Mouse (Mus musculus) liver, postnatal 0 days (tissue): ENCODE results near the gene Cisd3. TPM values are rescaled to one million over a fixed set of nuclear protein-coding genes. Genes with fewer than 3 reads are reported as not detected.

Experiments
- ATAC-seq: fragments of 200-750 bp; cut with Nextera tagmentation; 2 replicates; pipeline ENCODE4 v1.8.0; 2017; ENCODE audit warnings: mild to moderate bottlenecking, moderate library complexity
- DNase-seq: peaks from one replicate; pipeline ENCODE4 v3.0.0-alpha.2; 2016
- H3K27ac ChIP-seq: fragments of 300-500 bp; sonication (generic); 2 replicates; pipeline ENCODE4 v1.5.1; 2014; ENCODE audit warnings: antibody characterized with exemption, moderate library complexity, mild to moderate bottlenecking, low read depth
- H3K27me3 ChIP-seq: fragments of 300-500 bp; sonication (generic); 2 replicates; pipeline ENCODE4 v1.6.1; 2014; ENCODE audit warnings: low read length, control low read depth, mixed read lengths; ENCODE audit not compliant: insufficient read depth
- H3K36me3 ChIP-seq: fragments of 300-500 bp; sonication (generic); replicated peaks from 2 replicates; pipeline ENCODE4 v1.6.1; 2014; ENCODE audit warnings: mild to moderate bottlenecking, control low read depth, low read length, moderate library complexity, mixed read lengths; ENCODE audit not compliant: insufficient read depth
- H3K4me1 ChIP-seq: fragments of 300-500 bp; sonication (generic); 2 replicates; pipeline ENCODE4 v1.6.1; 2014; ENCODE audit warnings: antibody characterized with exemption, mild to moderate bottlenecking, control low read depth; ENCODE audit not compliant: insufficient read depth
- H3K4me2 ChIP-seq: fragments of 300-500 bp; sonication (generic); 2 replicates; pipeline ENCODE4 v1.6.1; 2014; ENCODE audit warnings: low read depth, mild to moderate bottlenecking, low read length, moderate library complexity, mixed read lengths
- H3K4me3 ChIP-seq: fragments of 300-500 bp; sonication (generic); 2 replicates; pipeline ENCODE4 v1.5.1; 2014; ENCODE audit warnings: low read depth, low read length
- H3K9ac ChIP-seq: fragments of 300-500 bp; sonication (generic); replicated peaks from 2 replicates; pipeline ENCODE4 v1.6.1; 2014; ENCODE audit warnings: mild to moderate bottlenecking, moderate library complexity
- H3K9me3 ChIP-seq: fragments of 300-500 bp; sonication (generic); 2 replicates; pipeline ENCODE4 v1.6.1; 2016; ENCODE audit warnings: mild to moderate bottlenecking, control low read depth, low read length, mixed read lengths
- CTCF ChIP-seq: sonication (generic); IDR thresholded peaks from 2 replicates; pipeline ENCODE4 v1.5.1; 2016; ENCODE audit warnings: antibody characterized with exemption, low read depth
- EP300 ChIP-seq: IDR thresholded peaks from 2 replicates; pipeline ENCODE4 v1.6.1; 2016; ENCODE audit warnings: antibody characterized with exemption, low read depth, mild to moderate bottlenecking
- WGBS: fragments of 180-500 bp; shearing (Covaris S2); extraction: QIAGEN DNeasy Blood & Tissue Kit; methylation state at CpG from one replicate; pipeline ENCODE4 v1.1.7; 2014; ENCODE audit not compliant: insufficient replicate concordance; 5-methylcytosine and 5-hydroxymethylcytosine counted together
- polyA plus RNA-seq: library from polyadenylated mRNA; unstranded; fragments of >200 nt; fragmentation: Nextera tagmentation; extraction: Ambion mirVana; gene quantifications from 2 replicates; pipeline ENCODE4 v1.2.1, GENCODE M21; 2015

The Cisd3 gene
- polyA plus RNA-seq, 1 experiment from 2014 or later, result 54.6 TPM

GRCm38 (mm10) chr11:97718281-97718860, 32.7 kb downstream of the Cisd3 start:
- H3K27me3 ChIP-seq, result no peaks in the 10 kb centered on the region
- TF ChIP-seq CTCF, result no peak
- TF ChIP-seq EP300, result no peak
- H3K4me3 ChIP-seq, result no peak overlapping the region
- H3K4me2 ChIP-seq, result no peak overlapping the region
- H3K27ac ChIP-seq, result peak overlapping the region; percentile 81
- WGBS, result 44% methylated on average over 15 of the region's 15 CpGs
- DNase-seq (peak; percentile 53), ATAC-seq (peak; percentile 20)
- 0 out of 2 replicates have a peak, but pooled peaks cover 2% of the 10 kb centered on the region for H3K9me3 ChIP-seq
- H3K36me3 ChIP-seq, result peaks cover 45% of the 10 kb centered on the region
- H3K4me1 ChIP-seq, result peaks cover 9% of the 10 kb centered on the region; the same call in 1 of the 2 replicates
- H3K9ac ChIP-seq, result no peak overlapping the region

GRCm38 (mm10) chr11:97719041-97719440, 33.4 kb downstream of the Cisd3 start:
- Histone ChIP-seq H3K27ac (peak overlapping the region; percentile 81), H3K27me3 (no peaks in the 10 kb centered on the region), H3K4me3 (no peak overlapping the region), H3K36me3 (peaks cover 43% of the 10 kb centered on the region), H3K4me1 (peaks cover 9% of the 10 kb centered on the region; the same call in 1 of the 2 replicates), H3K9ac (no peak overlapping the region), H3K9me3 (0 out of 2 replicates have a peak, but pooled peaks cover 2% of the 10 kb centered on the region), H3K4me2 (no peak overlapping the region)
- 64% methylated on average over 4 of the region's 4 CpGs for WGBS
- TF ChIP-seq CTCF, result no peak
- TF ChIP-seq EP300, result no peak
- DNase-seq (no peak), ATAC-seq (no peak)

- Histone ChIP-seq H3K9ac (no peak overlapping the region), H3K9me3 (0 out of 2 replicates have a peak, but pooled peaks cover 2% of the 10 kb centered on the region), H3K4me1 (0 out of 2 replicates have a peak, but pooled peaks cover 5% of the 10 kb centered on the region), H3K27ac (no peak overlapping the region), H3K4me2 (no peak overlapping the region), H3K27me3 (no peaks in the 10 kb centered on the region), H3K4me3 (no peak overlapping the region), H3K36me3 (peaks cover 50% of the 10 kb centered on the region)
- no peak for TF ChIP-seq CTCF
- TF ChIP-seq EP300, result no peak
- WGBS, result 87% methylated on average over 4 of the region's 4 CpGs
- ATAC-seq (no peak), DNase-seq (no peak)
Measured at GRCm38 (mm10) chr11:97721338-97721737, 35.7 kb downstream of the Cisd3 start.

GRCm38 (mm10) chr11:97723709-97724108, 38.1 kb downstream of the Cisd3 start:
- Histone ChIP-seq H3K9ac (no peak overlapping the region), H3K4me1 (0 out of 2 replicates have a peak, but pooled peaks cover 7% of the 10 kb centered on the region), H3K36me3 (peaks cover 47% of the 10 kb centered on the region), H3K27me3 (no peaks in the 10 kb centered on the region), H3K4me3 (no peak overlapping the region), H3K4me2 (no peak overlapping the region), H3K9me3 (0 out of 2 replicates have a peak, but pooled peaks cover 2% of the 10 kb centered on the region), H3K27ac (0 out of 2 replicates have a peak overlapping the region, but pooled peaks have one; percentile 12)
- TF ChIP-seq EP300 (no peak), CTCF (no peak)
- ATAC-seq (peak; percentile 41), DNase-seq (no peak)
- 52% methylated on average over 7 of the region's 7 CpGs for WGBS

GRCm38 (mm10) chr11:97728311-97728710, 42.7 kb downstream of the Cisd3 start:
- Histone ChIP-seq H3K4me1 (0 out of 2 replicates have a peak, but pooled peaks cover 2% of the 10 kb centered on the region), H3K27me3 (no peaks in the 10 kb centered on the region), H3K36me3 (peaks cover 41% of the 10 kb centered on the region), H3K27ac (peak overlapping the region; percentile 63; the same call in 1 of the 2 replicates), H3K4me3 (no peak overlapping the region), H3K4me2 (no peak overlapping the region; the same call in 1 of the 2 replicates), H3K9me3 (no peaks in the 10 kb centered on the region), H3K9ac (no peak overlapping the region)
- ATAC-seq, result peak; percentile 48; the same call in 1 of the 2 replicates
- TF ChIP-seq CTCF (no peak), EP300 (no peak)
- peak; percentile 52 for DNase-seq
- WGBS, result 46% methylated on average over 7 of the region's 7 CpGs

DNA sequence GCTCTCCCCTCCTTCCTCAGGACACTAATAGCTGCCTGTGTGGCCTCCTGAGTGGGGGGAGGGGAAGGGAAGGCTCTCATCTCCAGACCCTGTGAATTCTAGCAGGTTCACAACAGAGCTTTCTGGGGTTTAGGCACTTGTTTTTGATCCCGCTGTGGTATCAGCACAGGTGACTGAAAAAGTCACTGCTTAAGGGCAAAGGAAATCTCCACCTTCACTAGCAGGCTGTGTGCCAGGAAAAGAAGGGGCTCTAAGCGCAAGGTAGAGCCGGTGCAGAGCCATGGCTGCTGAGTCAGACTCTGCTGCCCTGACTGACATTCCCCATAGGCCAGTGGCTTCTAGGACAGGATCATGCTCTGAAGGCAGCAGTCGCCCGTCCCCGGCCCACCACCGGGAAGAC, 43.1 kb downstream of the Cisd3 start:
- 0 out of 2 replicates have a peak, but pooled peaks cover 2% of the 10 kb centered on the region for H3K4me1 ChIP-seq
- no peak overlapping the region for H3K9ac ChIP-seq
- DNase-seq (no peak), ATAC-seq (peak; percentile 15; the same call in 1 of the 2 replicates)
- no peak for TF ChIP-seq CTCF
- no peak for TF ChIP-seq EP300
- H3K4me2 ChIP-seq, result no peak overlapping the region; the same call in 1 of the 2 replicates
- H3K36me3 ChIP-seq, result peaks cover 40% of the 10 kb centered on the region
- H3K27ac ChIP-seq, result peak overlapping the region; percentile 63; the same call in 1 of the 2 replicates
- H3K27me3 ChIP-seq, result no peaks in the 10 kb centered on the region
- H3K9me3 ChIP-seq, result no peaks in the 10 kb centered on the region
- no peak overlapping the region for H3K4me3 ChIP-seq
- 63% methylated on average over 7 of the region's 7 CpGs for WGBS
